Comparison of ENCODE assay signal across 8 mouse cellular contexts in the genomic region with DNA sequence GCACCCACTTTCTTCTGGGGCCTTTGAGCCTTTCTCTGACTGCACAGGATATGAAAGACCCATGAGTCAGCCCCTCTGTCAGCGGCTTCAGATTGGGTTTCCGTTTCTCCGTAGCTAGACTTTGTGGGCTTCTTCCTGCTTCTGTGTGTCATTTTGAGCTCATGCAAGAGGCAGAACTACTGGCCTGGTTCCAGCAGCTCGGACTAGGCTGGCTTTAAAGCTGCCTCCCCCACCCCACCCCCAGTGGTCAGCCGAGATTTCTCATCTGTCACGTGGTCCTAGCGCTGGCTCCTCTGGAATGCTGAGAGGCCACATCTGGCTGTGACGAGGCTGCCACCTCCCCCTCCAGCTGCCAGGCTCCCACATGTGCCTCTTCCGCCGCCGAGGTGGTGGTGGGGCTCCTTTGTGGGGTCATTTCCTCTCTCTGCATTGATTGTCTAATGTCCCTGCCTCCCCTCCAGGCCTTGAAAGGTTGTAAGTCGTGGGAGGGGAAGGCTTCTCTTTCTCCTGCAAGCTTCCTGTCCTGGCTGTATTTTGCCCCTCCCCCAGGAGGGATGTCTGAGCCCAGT. TPM values are rescaled to one million over a fixed set of nuclear protein-coding genes. Genes with fewer than 3 reads are reported as not detected.
DNase-seq lines count a peak whose midpoint lies in the region; ATAC-seq and TF ChIP-seq lines count a peak whose summit lies in the region.

No protein-coding gene starts in this region.

- H3K79me2 ChIP-seq in heart, adult 2 months (replicated peaks; ENCODE audit: control insufficient read depth, insufficient read depth, low read length), result peaks cover 4% of the 10 kb centered on the region; the same call in 1 of the 2 replicates
- peaks cover 49% of the 10 kb centered on the region for H3K79me2 ChIP-seq in myocyte (ENCODE audit: control insufficient read depth, insufficient read depth)

- TF ChIP-seq EP300 in heart, adult 2 months (IDR thresholded peaks at IDR 0.05; ENCODE audit: insufficient read depth, low read depth, low read length), result no peak
- no peak for TF ChIP-seq EP300 in stomach, postnatal 0 days (optimal IDR thresholded peaks at IDR 0.05)

- intact Hi-C loops in heart, adult 2 months (cut with DNase I), result loop anchor here (2.0 kb wide), 1 partner anchor 18 kb away; no protein-coding TSS in a partner anchor

- H3K4me3 ChIP-seq in embryonic facial prominence, embryonic 12.5 days, result peak overlapping the region; percentile 4; the same call in 1 of the 2 replicates
- peak overlapping the region; percentile 21 for H3K4me3 ChIP-seq in heart, adult 2 months
- H3K4me3 ChIP-seq in liver, embryonic 12.5 days, result 0 out of 2 replicates have a peak overlapping the region, but pooled peaks have one; percentile 7
- peak overlapping the region; percentile 4 for H3K4me3 ChIP-seq in myocyte
- H3K4me3 ChIP-seq in stomach, postnatal 0 days (ENCODE audit: low read depth, low read length), result peak overlapping the region; percentile 17; the same call in 1 of the 2 replicates

- peak overlapping the region; percentile 93 for H3K27ac ChIP-seq in embryonic facial prominence, embryonic 12.5 days
- peak overlapping the region; percentile 83 for H3K27ac ChIP-seq in heart, adult 2 months
- peak overlapping the region; percentile 73 for H3K27ac ChIP-seq in liver, embryonic 12.5 days
- H3K27ac ChIP-seq in stomach, postnatal 0 days (replicated peaks), result peak overlapping the region; percentile 90

- DNase-seq in cerebellum, postnatal 14 days, result peak; percentile 62 to 80
- DNase-seq in cerebellum, adult 8-10 months, result no peak
- DNase-seq in heart, adult 2 months, result peak; percentile 84 to 88
- DNase-seq in kidney, adult 11 months, result peak; percentile 90
- DNase-seq in stomach, postnatal 0 days (ENCODE audit: low spot score), result peak; percentile 88

- H3K9ac ChIP-seq in embryonic facial prominence, embryonic 12.5 days, result peak overlapping the region; percentile 17; the same call in 1 of the 2 replicates
- peak overlapping the region; percentile 12 for H3K9ac ChIP-seq in heart, adult 2 months (ENCODE audit: low read depth, low read length)
- H3K9ac ChIP-seq in liver, embryonic 12.5 days, result no peak overlapping the region
- H3K9ac ChIP-seq in stomach, postnatal 0 days (ENCODE audit: low read length), result peak overlapping the region; percentile 35

- H3K36me3 ChIP-seq in embryonic facial prominence, embryonic 12.5 days, result no peaks in the 10 kb centered on the region
- no peaks in the 10 kb centered on the region for H3K36me3 ChIP-seq in heart, adult 2 months (ENCODE audit: control insufficient read depth, insufficient read depth, low read length)
- H3K36me3 ChIP-seq in liver, embryonic 12.5 days, result no peaks in the 10 kb centered on the region
- H3K36me3 ChIP-seq in myocyte (ENCODE audit: control insufficient read depth, insufficient read depth), result no peaks in the 10 kb centered on the region
- H3K36me3 ChIP-seq in stomach, postnatal 0 days (ENCODE audit: control insufficient read depth, insufficient read depth, low read length), result no peaks in the 10 kb centered on the region

- H3K4me1 ChIP-seq in embryonic facial prominence, embryonic 12.5 days, result peaks cover 76% of the 10 kb centered on the region
- H3K4me1 ChIP-seq in heart, adult 2 months (ENCODE audit: control insufficient read depth, insufficient read depth, low read length), result peaks cover 43% of the 10 kb centered on the region
- H3K4me1 ChIP-seq in liver, embryonic 12.5 days, result peaks cover 85% of the 10 kb centered on the region
- H3K4me1 ChIP-seq in stomach, postnatal 0 days (replicated peaks; ENCODE audit: control insufficient read depth, insufficient read depth), result peaks cover 31% of the 10 kb centered on the region

- WGBS in embryonic facial prominence, embryonic 12.5 days, result 0% methylated on average over 12 of the region's 12 CpGs
- 0% methylated on average over 12 of the region's 12 CpGs for WGBS in heart, adult 2 months
- 1% methylated on average over 12 of the region's 12 CpGs for WGBS in liver, embryonic 12.5 days (ENCODE audit: insufficient replicate concordance)
- under 1% methylated on average over 12 of the region's 12 CpGs for WGBS in stomach, postnatal 0 days

- peak; percentile 35 for TF ChIP-seq CTCF in heart, adult 2 months (IDR thresholded peaks at IDR 0.05)
- TF ChIP-seq CTCF in stomach, postnatal 0 days (IDR thresholded peaks at IDR 0.05; ENCODE audit: low read depth), result peak; percentile 34

- H3K4me2 ChIP-seq in embryonic facial prominence, embryonic 12.5 days (replicated peaks), result peak overlapping the region; percentile 42
- H3K4me2 ChIP-seq in liver, embryonic 12.5 days, result peak overlapping the region; percentile 52
- H3K4me2 ChIP-seq in myocyte (ENCODE audit: low read depth), result peak overlapping the region; percentile 93
- peak overlapping the region; percentile 47 for H3K4me2 ChIP-seq in stomach, postnatal 0 days (replicated peaks; ENCODE audit: low read depth)

- no peak overlapping the region for H3ac ChIP-seq in myocyte (ENCODE audit: control insufficient read depth, insufficient read length)

- ATAC-seq in embryonic facial prominence, embryonic 12.5 days (ENCODE audit: insufficient number of reproducible peaks, insufficient read depth, low FRiP score, low TSS enrichment), result peak; percentile 37; the same call in 1 of the 2 replicates
- peak; percentile 28 for ATAC-seq in liver, embryonic 12.5 days
- ATAC-seq in stomach, postnatal 0 days (ENCODE audit: low FRiP score, low TSS enrichment), result peak; percentile 73

- TF ChIP-seq POLR2A in heart, adult 2 months (IDR thresholded peaks at IDR 0.05; ENCODE audit: insufficient read depth, low read depth, low read length), result no peak; the same call in 1 of the 2 replicates
- TF ChIP-seq POLR2A in myocyte (IDR thresholded peaks at IDR 0.05; ENCODE audit: insufficient read length, low read depth), result no peak

- no peaks in the 10 kb centered on the region for H3K9me3 ChIP-seq in embryonic facial prominence, embryonic 12.5 days
- H3K9me3 ChIP-seq in liver, embryonic 12.5 days (replicated peaks), result no peaks in the 10 kb centered on the region
- H3K9me3 ChIP-seq in stomach, postnatal 0 days (ENCODE audit: control insufficient read depth, low read length), result no peaks in the 10 kb centered on the region

- no peaks in the 10 kb centered on the region for H3K27me3 ChIP-seq in embryonic facial prominence, embryonic 12.5 days
- H3K27me3 ChIP-seq in heart, adult 2 months (ENCODE audit: control insufficient read depth, insufficient read depth, low read length), result no peaks in the 10 kb centered on the region
- peaks cover 42% of the 10 kb centered on the region for H3K27me3 ChIP-seq in liver, embryonic 12.5 days (replicated peaks)
- H3K27me3 ChIP-seq in myocyte (ENCODE audit: control insufficient read depth, insufficient read depth, insufficient read length), result no peaks in the 10 kb centered on the region
- no peaks in the 10 kb centered on the region for H3K27me3 ChIP-seq in stomach, postnatal 0 days (ENCODE audit: control insufficient read depth, insufficient read depth, low read length)

TF ChIP-seq in myocyte, 11 proteins besides CTCF, POLR2A, EP300 and RAD21:
- TF ChIP-seq TCF12 (IDR thresholded peaks at IDR 0.05; ENCODE audit: insufficient read depth, poor library complexity, severe bottlenecking) (no peak), TCF3 (IDR thresholded peaks at IDR 0.05; ENCODE audit: insufficient read length, low read depth) (peak; percentile 55), CEBPB (IDR thresholded peaks at IDR 0.05; ENCODE audit: insufficient read depth, poor library complexity, severe bottlenecking) (0 out of 2 replicates have a peak, but pooled peaks have one; percentile 12), MYOD1 (IDR thresholded peaks at IDR 0.05; ENCODE audit: control insufficient read depth in 1 of 3, insufficient read length in 2 of 3, low read depth in 2 of 3) (peak in 2 of 3 experiments; percentile 73 to 79), MYOG (IDR thresholded peaks at IDR 0.05; ENCODE audit: control insufficient read depth in 1 of 3, insufficient read depth in 1 of 3, insufficient read length in 2 of 3, low read depth in 2 of 3) (peak in 1 of 3 experiments; percentile 53), MAX (IDR thresholded peaks at IDR 0.05; ENCODE audit: low read depth) (no peak), POLR2AphosphoS2 (IDR thresholded peaks at IDR 0.05; ENCODE audit: insufficient read length, low read depth) (no peak), SRF (IDR thresholded peaks at IDR 0.05; ENCODE audit: control insufficient read depth, insufficient read length, low read depth) (no peak), USF1 (IDR thresholded peaks at IDR 0.05; ENCODE audit: low read depth) (peak; percentile 87), E2F4 (IDR thresholded peaks at IDR 0.05; ENCODE audit: insufficient read depth) (no peak), REST (IDR thresholded peaks at IDR 0.05; ENCODE audit: insufficient read depth, insufficient read length) (no peak)
TF ChIP-seq in myocyte: peak in this region for 5.

RNA-seq across cellular contexts. Expression of gene Gm21969, which starts 4.0 kb away (rescaled TPM):
- polyA plus RNA-seq in embryonic facial prominence, embryonic 12.5 days (2016; fragmentation: Nextera tagmentation; extraction: Ambion mirVana), result not detected in 2 replicates
- not detected for total RNA-seq in heart, adult 2 months (2021)
- 0.06 TPM in 1 of 2 replicates, not detected in the other for polyA plus RNA-seq in heart, adult 2 months (2012; rRNA removed)
- polyA plus RNA-seq in liver, embryonic 12.5 days (2016; fragmentation: Nextera tagmentation; extraction: Ambion mirVana), result not detected in 2 replicates
- polyA plus RNA-seq in myocyte (2012; fragmentation: generic; extraction: Trizol), result 0.06 TPM
- not detected in 2 replicates for polyA plus RNA-seq in stomach, postnatal 0 days (2015; fragmentation: Nextera tagmentation; extraction: Ambion mirVana)

RNA-seq across cellular contexts. Expression of gene Aldh4a1, which starts 23.6 kb away (rescaled TPM):
- polyA plus RNA-seq in embryonic facial prominence, embryonic 12.5 days (2016; fragmentation: Nextera tagmentation; extraction: Ambion mirVana), result 25.6 and 27.1 TPM in 2 replicates
- 10 to 100 TPM; 79.7 to 96.7 TPM for total RNA-seq in heart, adult 2 months (2021)
- 120 and 149 TPM in 2 replicates for polyA plus RNA-seq in heart, adult 2 months (2012; rRNA removed)
- 49.4 and 52.0 TPM in 2 replicates for polyA plus RNA-seq in liver, embryonic 12.5 days (2016; fragmentation: Nextera tagmentation; extraction: Ambion mirVana)
- 12.0 TPM for polyA plus RNA-seq in myocyte (2012; fragmentation: generic; extraction: Trizol)
- 12.9 and 14.7 TPM in 2 replicates for polyA plus RNA-seq in stomach, postnatal 0 days (2015; fragmentation: Nextera tagmentation; extraction: Ambion mirVana)

RNA-seq across cellular contexts. Expression of gene Tas1r2, which starts 54.3 kb away (rescaled TPM):
- not detected in 2 replicates for polyA plus RNA-seq in embryonic facial prominence, embryonic 12.5 days (2016; fragmentation: Nextera tagmentation; extraction: Ambion mirVana)
- total RNA-seq in heart, adult 2 months (2021), result not detected
- not detected in 2 replicates for polyA plus RNA-seq in heart, adult 2 months (2012; rRNA removed)
- polyA plus RNA-seq in liver, embryonic 12.5 days (2016; fragmentation: Nextera tagmentation; extraction: Ambion mirVana), result not detected in 2 replicates
- 1.00 TPM for polyA plus RNA-seq in myocyte (2012; fragmentation: generic; extraction: Trizol)
- not detected in 2 replicates for polyA plus RNA-seq in stomach, postnatal 0 days (2015; fragmentation: Nextera tagmentation; extraction: Ambion mirVana)

Comparison
In these comparisons a context has a peak if more than half of its experiments do, and no peak if none do; other contexts are left out.
1. H3K4me2 ChIP-seq: peak in every context shown above with its lines; median percentile 93 in myocyte; 52 in liver, embryonic 12.5 days; 47 in stomach, postnatal 0 days; 42 in embryonic facial prominence, embryonic 12.5 days.